Mouse (Mus musculus) erythroblast, embryonic 14.5 days (primary cell): ENCODE data around the gene Nav2.

Experiments
- GATA1 ChIP-seq: IDR thresholded peaks from 2 replicates; pipeline ENCODE4 v1.6.1; 2012; ENCODE audit warnings: low read length, inconsistent platforms, mixed read lengths
- TAL1 ChIP-seq: IDR thresholded peaks from 3 replicates; pipeline ENCODE4 v1.6.1; 2012; ENCODE audit warnings: low read length, inconsistent platforms, mixed read lengths

GRCm38 (mm10) chr7:49452274-49452673, 543.8 kb downstream of the Nav2 start:
- TF ChIP-seq TAL1 (no peak), GATA1 (no peak)
